Mouse (Mus musculus) urinary bladder, adult 2 months (tissue): ENCODE measurements around the gene Kcnk7. TPM values are rescaled to one million over a fixed set of nuclear protein-coding genes. Genes with fewer than 3 reads are reported as not detected.
"Not testable (repeated sequence)": the region's sequence is repeated elsewhere in the genome, so short reads cannot be mapped to it uniquely, and the experiment has no call there.

Experiments used
- DNase-seq: peaks from one replicate; pipeline ENCODE4 v3.0.0; 2022; ENCODE audit warnings: low spot score
- polyA plus RNA-seq: library from polyadenylated mRNA; depleted of rRNA; stranded (reverse); fragments of >200 nt; gene quantifications from 2 replicates; pipeline ENCODE4 v1.2.3, GENCODE M21; 2012; rRNA removed

Kcnk7 gene
- polyA plus RNA-seq = 0.13 and 0.25 TPM in 2 replicates

DNA sequence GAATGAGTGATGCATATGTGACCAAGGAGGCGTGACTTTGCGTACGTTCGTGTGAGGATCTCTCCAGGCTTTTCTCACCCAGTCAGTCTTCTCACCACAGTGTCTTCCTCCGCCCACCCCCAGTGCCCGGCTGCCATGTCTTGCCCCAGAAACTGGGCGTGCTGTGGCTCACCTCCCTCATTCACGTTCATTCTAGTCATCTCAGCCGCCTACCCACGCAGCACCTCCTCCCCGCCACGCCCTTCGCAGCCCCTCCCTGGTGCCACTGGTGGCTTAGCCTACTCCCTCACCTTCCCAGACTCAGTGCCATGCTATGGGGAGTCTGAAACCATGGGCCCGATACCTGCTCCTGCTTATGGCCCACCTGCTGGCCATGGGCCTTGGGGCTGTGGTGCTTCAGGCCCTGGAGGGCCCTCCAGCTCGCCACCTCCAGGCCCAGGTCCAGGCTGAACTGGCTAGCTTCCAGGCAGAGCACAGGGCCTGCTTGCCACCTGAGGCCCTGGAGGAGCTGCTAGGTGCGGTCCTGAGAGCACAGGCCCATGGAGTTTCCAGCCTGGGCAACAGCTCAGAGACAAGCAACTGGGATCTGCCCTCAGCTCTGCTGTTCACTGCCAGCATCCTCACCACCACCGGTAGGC, at the start of gene Kcnk7:
Kcnk7 (plus strand) TSS at position 205 of the 638 bp plus-strand sequence.
- no peak for DNase-seq

DNA sequence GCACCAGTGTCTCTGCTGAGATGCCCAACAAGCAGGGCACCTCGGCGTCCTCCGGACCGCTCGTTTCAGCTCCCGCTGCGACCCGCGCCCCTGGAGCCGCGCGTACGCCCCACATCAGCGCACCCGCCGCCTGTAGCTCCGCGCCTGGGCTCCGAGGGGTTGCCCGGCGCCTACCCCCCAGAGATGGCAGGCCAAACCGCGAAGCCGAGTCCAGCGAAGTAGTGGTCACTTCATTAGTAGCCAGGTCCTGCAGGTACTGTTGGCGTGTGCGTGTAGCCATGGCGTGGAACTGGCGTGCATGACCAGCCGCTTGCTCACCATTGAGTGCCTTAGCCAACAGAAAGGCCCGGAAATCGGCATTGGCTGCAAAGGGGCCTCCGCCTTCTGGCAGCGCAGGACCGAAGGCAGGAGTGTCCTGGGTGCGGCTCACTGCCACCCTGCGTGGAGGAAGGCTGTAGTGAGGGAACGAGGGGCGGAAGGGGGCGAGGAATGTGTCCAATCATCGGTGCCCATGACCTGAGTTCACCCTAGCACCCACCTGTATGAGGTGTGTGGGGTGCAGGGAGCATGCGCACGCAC, 49.4 kb upstream of the Kcnk7 start:
- DNase-seq = no peak

DNA sequence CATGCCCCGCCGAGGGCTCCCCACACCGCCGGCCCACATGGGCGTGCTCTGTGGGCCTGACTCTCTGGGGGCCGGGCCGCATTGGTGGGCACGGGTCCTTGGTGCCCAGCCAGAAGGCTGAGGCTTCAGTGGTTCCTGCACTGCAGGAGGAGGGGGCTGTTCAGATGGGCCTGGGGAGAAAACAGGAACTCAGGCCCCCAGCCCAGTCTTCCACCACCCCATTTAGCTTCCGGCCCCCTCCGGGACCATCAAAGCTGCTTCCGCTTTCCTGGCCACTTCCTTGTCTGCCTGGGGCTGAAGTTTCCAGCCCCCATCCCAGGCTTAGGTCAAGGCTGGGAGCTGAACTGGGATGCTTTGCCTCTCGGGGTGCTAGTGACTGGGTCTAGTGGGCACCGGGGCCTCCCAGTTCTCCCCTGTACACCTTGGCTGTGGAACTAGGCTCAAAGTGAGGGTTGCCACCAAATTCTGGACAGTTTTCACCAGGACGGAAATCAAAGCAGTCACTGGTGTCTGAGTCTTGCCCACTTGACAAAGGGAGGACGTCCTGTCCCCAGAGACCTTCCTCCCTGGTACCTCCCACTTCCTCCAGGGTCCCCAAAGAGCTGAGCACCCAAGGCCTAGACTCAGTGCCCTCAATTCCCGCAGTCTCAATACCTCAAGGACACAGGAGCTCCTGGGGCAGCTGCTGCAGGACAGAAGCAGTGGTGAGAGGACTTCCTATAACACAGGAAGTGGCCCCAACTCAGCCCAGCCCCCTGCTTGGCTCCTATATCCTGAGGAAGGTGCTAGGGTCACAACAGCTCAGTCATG, 43.0 kb upstream of the Kcnk7 start:
- no peak for DNase-seq

DNA sequence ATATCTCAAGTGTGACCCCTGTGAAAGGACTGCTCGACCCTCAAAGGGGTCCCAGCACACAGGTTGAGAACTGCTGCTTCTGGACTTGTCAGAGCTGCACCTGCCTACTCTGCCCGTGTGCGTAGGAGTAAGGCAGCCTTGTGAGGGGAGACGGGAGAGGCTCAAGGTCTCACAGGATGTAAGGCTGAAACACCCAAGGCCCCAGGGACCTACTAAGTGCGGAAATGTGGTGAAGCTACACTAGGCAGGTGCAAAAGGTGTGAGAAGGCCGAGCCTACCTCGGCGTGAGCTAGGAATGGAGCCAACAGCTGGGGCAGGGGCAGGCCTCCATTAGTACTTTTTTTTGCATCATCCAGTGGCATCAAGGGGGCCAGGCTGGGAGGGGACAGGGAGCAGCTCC, 41.9 kb upstream of the Kcnk7 start:
- DNase-seq = no peak

DNA sequence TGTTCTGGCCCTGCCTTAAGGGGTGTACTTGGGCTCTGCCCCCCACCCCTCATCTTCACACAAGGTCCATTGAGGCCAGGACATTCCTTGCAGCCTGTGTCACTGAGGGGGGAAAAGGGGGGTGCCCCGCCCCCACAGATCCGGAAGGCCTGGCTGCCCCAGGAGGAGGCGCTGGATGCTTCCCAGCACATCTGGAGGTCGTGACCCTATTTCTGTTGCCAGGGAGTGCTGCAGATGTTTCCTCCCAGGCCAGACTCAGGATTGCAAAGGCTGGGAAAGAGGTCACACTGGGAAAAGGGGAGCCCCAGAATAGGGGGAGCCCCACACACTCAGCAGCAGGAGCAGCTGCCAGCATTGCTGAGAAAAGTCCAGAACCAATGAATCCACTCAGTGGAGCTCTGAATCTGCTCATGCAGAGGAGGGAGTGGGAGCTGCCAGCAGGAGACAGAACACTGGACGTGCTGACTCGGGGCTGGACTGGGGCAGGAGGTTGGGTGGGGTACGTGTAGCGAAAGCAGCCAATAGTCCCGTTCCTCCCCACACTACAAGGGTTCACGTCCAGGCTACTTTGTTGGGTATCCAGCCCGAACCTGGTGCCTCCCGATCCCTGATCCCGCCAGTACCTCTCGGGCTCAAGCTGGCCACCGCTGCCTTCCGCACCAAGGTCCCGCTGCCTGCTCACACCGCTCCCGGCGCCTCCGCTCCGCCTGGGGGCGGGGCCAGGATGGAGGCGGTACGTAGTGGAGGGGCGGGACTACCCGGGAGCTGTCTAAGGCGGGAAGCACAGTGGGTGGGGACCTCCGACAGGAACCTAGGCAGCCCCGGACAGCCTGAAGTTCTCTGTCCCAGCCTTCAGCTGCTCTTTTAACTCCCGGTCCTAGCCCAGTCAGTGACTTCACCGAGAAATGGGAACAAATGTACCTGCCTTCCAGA, 40.9 kb upstream of the Kcnk7 start, which contains the start of gene Sipa1:
Sipa1 (minus strand) TSS at position 727 of the 933 bp plus-strand sequence.
- peak; percentile 77 for DNase-seq

DNA sequence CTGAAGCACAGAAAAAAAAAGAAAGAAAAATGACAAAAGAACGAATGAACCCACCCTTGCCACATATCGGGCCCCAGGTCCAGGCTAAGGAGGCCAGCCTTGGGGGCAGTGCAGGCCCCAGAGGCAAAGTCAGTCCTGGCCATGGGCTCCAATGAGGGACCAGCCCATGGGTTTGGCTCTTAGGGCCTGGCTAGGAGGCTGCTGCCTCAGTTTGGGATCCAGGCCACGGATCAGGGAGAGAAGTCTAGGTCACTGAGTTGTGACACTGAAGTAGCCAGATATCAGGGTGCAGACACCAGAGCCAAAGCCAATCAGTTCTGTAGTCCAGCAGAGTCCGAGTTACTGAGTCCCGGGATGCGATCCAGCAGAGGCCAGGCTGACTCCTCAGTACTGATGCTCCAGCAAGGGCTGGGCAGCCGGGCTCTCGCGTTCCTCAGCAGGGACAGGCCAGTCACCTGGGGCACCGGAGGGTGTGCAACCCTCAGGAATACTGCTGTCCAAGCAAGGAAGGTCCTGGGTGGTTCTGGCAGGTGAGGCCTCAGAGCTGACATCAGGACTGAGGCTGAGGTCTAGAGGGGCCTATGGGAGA, 39.4 kb upstream of the Kcnk7 start:
- DNase-seq = no peak

DNA sequence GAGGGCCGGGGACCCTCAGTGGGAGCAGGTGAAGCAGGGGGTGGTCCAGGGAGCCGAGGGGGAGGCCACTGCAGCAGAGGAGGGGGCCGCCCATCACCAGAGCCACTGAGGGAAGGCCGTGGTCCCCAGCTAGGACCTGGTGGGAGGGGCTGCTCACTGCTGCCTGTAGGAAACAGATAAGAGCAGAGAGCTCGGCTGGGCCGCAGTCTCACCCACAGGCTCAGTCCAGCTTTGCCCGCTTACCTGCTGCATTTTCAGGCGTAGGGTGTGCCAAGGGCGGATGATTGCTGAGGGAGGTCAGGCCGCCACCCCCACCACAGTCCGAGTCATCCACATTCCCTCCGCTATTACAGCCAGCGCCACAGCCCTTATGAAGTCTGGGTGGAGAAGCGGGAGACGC, 38.7 kb upstream of the Kcnk7 start:
- no peak for DNase-seq

DNA sequence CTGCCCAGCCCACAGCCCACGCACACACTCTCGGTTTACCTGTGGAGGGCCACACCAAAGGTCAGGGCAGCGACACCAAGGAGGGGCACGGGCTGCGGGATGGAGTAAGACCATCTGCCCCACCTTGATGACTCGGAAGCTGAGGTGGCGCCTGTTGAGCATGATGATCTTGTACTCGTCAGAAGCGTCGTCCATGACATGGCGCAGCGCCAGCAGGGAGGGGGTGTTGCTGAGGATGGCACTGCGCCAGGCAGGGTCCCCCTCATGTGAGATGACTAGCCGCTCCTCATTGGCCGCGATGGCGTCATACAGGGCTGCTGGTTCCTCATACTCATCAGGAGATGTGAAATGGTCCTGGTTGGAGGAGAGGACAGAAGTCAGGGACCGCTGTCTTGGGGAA, 37.8 kb upstream of the Kcnk7 start:
- no peak for DNase-seq

DNA sequence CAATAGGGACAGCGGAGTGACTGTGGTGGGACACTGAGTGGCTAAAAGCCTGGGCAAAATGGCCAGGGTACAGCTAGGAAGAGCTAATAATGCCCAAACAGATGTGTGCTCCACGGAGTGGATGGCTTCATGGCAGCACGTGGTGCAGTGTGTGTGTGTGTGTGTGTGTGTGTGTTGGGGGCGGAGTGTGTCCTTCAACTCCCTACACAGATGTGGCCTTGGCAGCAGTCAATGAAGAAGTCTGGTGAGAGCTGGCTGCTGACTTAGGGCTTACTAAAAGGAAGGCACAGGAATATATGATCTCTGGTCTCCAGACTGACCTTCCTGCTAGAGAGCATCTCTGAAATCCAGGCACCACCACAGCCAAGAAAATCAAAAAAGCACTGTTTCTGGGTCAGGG, 35.8 kb upstream of the Kcnk7 start:
- DNase-seq = no peak

DNA sequence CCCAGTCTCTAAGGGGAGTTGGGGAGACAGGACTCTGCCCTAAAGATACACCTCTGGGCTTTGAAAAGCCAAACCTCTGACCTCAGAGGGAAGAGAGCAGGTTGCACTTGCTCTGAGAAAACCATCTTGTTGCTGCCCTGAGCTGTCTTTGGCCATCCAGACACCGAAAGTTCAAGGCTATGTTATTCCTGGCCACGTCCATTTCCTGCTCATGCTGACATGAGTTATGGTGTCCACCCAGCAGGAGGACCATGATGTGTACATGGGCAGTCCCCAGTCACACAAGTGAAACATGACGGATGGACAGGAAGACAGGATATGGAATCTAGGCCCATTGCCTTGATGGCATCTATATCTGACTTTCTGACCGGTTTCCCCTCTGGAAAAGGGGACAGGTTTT, 23.7 kb upstream of the Kcnk7 start:
- no peak for DNase-seq

DNA sequence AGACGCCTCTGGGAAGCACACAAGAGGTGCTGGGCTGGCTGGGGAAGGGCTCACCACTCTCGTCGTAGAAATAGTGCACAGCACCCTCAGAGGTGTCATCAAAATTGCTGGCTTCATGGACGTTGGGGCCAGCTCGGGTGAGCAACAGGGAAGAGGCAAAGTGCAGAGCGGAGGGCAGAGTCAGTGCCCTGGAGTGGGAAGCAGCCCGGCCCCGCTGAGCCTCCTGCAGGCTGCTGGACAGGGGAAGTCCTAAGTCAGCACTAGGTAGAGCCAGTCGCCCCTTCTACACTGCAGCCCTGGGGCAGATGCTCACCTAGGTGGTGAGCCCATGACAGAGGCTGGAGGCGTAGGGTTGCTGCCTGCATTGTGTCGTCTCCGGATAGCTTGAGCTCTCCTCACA, 19.9 kb upstream of the Kcnk7 start:
- no peak for DNase-seq

DNA sequence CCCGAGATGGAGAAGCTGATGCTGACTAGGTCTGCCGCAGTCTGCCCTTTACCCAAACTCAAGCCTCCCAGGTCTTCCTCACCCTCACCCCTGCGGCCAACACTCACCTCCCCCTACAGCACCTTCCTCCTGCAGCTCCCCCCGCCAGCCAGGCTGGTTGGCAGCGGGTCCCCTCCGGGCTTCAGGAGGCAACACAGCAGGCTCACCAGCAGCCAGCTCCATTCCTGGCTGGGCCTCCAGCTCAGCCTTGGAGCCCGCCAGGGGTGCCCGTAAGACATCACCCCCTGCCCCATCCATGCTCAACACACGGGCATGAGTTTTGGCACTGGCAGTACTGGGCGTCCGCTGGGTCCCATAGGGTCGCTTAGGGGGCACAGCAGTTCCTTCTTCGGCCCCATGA, 19.2 kb upstream of the Kcnk7 start:
- DNase-seq = no peak

DNA sequence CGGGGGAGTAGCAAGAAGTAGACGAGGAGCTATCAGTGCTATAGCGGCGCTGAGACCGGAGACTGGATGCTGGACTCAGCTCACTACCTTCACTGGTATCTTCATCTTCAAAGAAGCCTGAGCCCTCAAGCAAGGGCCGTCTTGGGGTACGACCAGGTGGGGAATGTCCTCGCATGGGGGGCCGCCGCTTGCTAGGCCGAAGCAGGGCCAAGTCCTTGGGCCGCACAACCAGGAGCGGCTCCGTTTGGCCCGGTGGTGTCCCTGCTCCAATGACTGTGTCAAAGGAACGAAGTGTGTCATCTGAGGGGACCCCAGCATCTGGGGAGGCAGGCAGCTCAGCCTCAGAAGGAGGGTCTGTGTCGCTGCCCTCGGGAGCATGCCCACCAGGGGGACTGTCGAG, 18.7 kb upstream of the Kcnk7 start:
- no peak for DNase-seq

DNA sequence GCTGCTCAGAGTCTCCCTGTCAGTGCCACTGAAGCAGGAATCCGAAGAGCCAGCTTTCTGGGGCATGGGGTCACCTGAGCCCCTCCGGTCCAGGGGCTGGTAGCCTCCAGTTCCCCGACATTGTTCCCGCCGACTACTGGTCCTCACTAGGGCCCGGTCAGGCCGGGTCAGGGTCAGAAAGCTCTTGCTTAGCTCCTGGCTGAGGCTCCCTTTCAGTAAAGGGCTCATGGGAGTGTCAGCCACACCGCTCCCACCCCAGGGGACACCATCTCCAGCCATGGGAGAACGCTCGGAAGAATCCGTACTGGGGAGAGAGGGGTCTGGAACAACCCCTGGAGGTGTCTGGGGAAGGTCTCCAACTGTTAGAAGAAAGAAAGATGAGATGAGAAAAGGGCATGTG, 18.3 kb upstream of the Kcnk7 start:
- DNase-seq = no peak

DNA sequence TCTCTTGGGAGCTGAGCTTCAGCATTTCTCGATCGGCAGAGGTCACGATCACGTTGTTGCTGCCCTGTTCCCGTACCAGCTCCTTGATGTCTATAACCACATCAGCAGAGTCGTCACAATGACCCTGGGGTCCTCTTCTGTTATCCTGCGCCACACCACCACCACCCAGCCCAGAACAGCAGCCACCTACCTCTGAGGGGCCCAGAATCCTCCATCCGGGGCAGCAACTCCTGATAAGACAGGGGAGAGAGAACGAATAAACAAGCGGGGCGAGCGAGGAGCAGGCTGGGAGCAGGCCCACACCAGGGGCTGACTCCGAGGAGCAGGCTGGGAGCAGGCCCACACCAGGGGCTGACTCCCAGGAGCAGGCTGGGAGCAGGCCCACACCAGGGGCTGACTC, 17.7 kb upstream of the Kcnk7 start:
- no peak for DNase-seq

DNA sequence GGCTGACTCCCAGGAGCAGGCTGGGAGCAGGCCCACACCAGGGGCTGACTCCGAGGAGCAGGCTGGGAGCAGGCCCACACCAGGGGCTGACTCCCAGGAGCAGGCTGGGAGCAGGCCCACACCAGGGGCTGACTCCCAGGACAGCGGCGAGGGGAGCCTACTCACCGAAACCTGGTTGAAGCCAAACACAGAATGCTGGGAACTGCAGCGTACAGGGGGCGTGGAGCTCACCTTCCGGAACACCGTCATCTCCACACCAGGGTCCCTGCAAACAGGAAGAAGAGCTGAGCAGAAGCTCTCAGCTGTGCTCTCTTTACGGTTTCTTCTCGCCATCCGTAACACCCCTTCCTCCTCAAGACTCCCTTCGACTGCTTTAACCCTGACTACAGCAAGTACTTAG, 17.2 kb upstream of the Kcnk7 start:
- DNase-seq = not testable (repeated sequence)

DNA sequence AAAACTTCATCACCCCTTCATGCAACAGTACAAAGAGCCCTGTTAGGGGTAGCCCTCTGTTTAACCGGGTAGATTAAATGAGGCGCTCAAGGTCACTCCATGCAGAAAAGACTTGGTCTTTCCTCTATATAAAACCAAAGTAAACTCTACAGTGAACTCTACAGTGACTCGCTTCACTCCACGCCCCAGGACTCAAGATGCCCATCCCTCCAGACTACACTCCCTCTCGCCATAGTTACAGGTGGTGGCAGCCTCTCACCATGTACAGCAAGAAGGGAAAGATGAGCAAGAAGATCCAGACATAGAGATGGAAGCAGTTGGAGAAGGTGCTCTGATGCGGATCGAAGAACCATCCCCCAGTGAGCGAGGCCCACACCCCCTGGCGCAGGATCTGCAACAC, 16.4 kb upstream of the Kcnk7 start:
- DNase-seq = no peak

DNA sequence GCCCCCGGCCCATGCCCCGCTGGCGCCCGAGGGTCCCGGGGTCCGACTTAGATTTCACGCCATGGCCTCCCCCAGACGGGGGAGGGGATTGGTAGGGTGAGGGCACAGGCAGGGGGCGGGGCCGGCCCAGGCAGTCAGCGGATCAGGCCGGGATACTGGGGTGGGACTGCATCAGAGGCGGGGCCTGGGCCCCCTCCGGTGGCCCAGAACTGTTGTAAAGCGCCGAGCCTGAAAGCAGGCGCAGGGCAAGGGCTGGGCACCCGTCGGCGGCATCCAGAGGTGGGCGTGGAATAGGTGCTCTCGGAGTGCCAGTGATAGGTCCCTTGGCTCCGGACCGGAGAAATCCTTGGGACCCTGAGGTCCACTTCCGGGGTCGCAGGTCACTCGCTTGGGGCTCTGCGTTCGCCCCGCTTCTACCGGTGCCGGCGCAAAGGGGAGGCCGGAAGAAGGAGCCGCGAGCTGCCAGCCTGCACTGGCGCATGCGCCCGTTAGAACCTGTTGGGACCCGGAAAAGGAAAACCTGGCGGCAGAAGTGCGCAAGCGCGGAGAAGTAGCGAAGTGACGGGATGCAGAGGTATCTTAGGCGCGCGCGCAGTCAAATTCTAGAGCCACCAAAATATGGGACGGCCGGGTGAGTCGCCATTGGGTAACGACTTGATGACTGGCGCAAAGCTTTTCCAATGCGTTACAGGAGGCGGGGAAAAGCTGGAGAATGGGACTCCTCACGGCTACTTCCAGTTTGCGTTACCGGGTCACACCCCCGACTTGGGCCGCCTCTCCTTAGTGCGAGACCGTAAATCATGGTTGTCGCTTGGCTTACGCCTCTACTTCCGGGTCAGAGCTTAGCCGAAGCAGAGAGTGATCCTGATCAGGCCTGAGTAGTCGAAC, 15.7 kb upstream of the Kcnk7 start, which contains the start of the genes Map3k11 and Pcnx3:
Map3k11 (plus strand) TSS at position 543 of the 888 bp plus-strand sequence.
Pcnx3 (minus strand) TSS at position 709 of the 888 bp plus-strand sequence.
- peak; percentile 91 for DNase-seq

DNA sequence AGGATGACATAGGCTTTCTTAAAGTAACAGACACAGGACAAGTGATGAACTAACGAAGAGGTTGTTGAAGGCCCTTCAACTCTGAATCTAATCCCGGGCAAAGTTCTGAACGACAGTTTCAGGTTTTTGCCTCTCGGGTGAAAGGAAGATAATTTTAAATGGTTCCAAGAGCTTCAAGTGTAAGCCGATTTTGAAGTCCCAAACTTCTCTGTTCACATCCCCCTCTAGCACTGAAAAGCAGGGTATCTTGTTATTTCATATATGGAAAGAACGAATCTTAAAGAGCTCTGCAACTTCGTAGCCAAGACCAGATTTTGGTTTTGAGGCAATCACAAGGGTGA, 15.1 kb upstream of the Kcnk7 start:
- no peak for DNase-seq

DNA sequence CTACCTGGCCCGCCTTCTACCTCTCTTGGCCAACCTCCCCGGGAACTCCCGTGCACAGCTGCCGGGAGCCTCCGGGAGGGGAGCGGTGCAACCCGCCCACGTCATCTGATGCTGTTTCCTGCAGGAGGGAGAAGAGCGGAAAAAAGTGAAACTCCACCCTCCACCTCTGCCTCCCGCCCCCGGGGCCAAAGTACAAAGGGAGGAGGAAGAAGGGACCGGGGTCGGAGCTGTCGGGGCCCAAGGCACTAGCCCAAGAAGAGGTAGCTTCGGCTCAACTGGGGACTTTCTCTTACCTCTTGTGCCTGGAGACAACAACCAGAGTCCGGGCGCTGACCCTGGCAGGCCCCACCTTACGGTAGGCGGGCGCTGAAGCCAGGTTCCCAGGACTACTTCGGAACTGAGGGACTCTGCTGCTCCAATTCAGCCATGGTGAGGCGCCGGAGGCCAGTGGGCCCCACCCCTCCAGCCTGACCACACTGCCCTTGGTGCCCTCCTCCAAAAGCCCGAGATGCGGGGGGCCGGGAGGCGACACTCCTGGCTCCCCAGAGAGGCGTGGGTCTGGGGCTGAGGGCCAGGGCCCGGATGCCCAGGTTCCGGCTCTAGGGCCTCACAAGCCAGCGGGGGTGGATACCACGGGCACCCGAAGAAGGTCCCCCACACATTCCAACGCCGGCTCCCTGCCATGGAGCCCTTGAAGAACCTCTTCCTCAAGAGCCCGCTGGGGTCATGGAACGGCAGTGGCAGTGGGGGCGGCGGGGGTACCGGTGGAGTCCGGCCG, 14.4 kb upstream of the Kcnk7 start:
- peak; percentile 71 for DNase-seq
